Mouse (Mus musculus): ENCODE measurements at regions not wholly inside any gene's neighbourhood (a gene's known extent, or its start where the extent isn't known, plus 50 kb on each side); places are given as distances from the start of the nearest gene placed in this dataset.

GRCm38 (mm10) chr2:159134042-159134441, 339.4 kb downstream of the Dhx35 start:
- no peak for DNase-seq (ENCODE audit: low read depth, low spot score)
- TF ChIP-seq RCOR1 (IDR thresholded peaks at IDR 0.05; ENCODE audit: low read depth, low read length) = no peak
- no peak for TF ChIP-seq ELF1 (IDR thresholded peaks at IDR 0.05; ENCODE audit: low read depth, low read length)
- no peak for TF ChIP-seq CHD2 (IDR thresholded peaks at IDR 0.05; ENCODE audit: low read length)
- TF ChIP-seq GABPA (IDR thresholded peaks at IDR 0.05; ENCODE audit: low read depth, low read length) = no peak
- no peak for TF ChIP-seq MAX (IDR thresholded peaks at IDR 0.05; ENCODE audit: low read length)
- TF ChIP-seq USF2 (IDR thresholded peaks at IDR 0.05; ENCODE audit: borderline replicate concordance in 1 of 2, insufficient read depth in 1 of 2, low read depth in 1 of 2, low read length in 2 of 2) = no peak
- no peak for TF ChIP-seq ZC3H11A (IDR thresholded peaks at IDR 0.05; ENCODE audit: low read depth, low read length)
- no peak for TF ChIP-seq MYB (IDR thresholded peaks at IDR 0.05; ENCODE audit: low read depth, low read length)
- TF ChIP-seq CTCF (IDR thresholded peaks at IDR 0.05 in 2 of 3, conservative IDR thresholded peaks at IDR 0.05 in 1 of 3; ENCODE audit: control insufficient read depth in 1 of 3, insufficient read depth in 1 of 3, low read depth in 2 of 3, low read length in 3 of 3, poor library complexity in 1 of 3, severe bottlenecking in 1 of 3) = no peak
- no peak for TF ChIP-seq TBP (IDR thresholded peaks at IDR 0.05; ENCODE audit: low read depth, low read length)
- no peak for TF ChIP-seq ZKSCAN1 (IDR thresholded peaks at IDR 0.05; ENCODE audit: low read depth, low read length)
- no peak for TF ChIP-seq ETS1 (IDR thresholded peaks at IDR 0.05; ENCODE audit: low read depth, low read length)
- no peak for TF ChIP-seq POLR2AphosphoS5 (IDR thresholded peaks at IDR 0.05; ENCODE audit: borderline replicate concordance, low read depth, low read length)
- no peak for TF ChIP-seq TAL1 (IDR thresholded peaks at IDR 0.05; ENCODE audit: low read length)
- no peak for TF ChIP-seq RAD21 (IDR thresholded peaks at IDR 0.05; ENCODE audit: low read depth, low read length)
- no peak for TF ChIP-seq KAT2A (conservative IDR thresholded peaks at IDR 0.05; ENCODE audit: low read depth, low read length)
- no peak for TF ChIP-seq MAFK (IDR thresholded peaks at IDR 0.05; ENCODE audit: borderline replicate concordance, low read depth, low read length)
- TF ChIP-seq NRF1 (IDR thresholded peaks at IDR 0.05; ENCODE audit: insufficient read depth, low read depth, low read length, poor library complexity, severe bottlenecking) = no peak
- no peak for TF ChIP-seq SIN3A (IDR thresholded peaks at IDR 0.05; ENCODE audit: low read length)
- no peaks in the 10 kb centered on the region for H3K4me1 ChIP-seq (ENCODE audit: control insufficient read depth in 1 of 2, insufficient read depth in 2 of 2, low read length in 2 of 2)
- no peaks in the 10 kb centered on the region for H3K9me3 ChIP-seq (replicated peaks; ENCODE audit: insufficient read depth, low read length)
- no peaks in the 10 kb centered on the region for H3K27me3 ChIP-seq (ENCODE audit: control insufficient read depth in 1 of 2, insufficient read depth in 2 of 2, low read length in 2 of 2)
- H3K79me2 ChIP-seq (ENCODE audit: control insufficient read depth, insufficient read depth, low read length, poor library complexity) = no peaks in the 10 kb centered on the region
- H3K4me3 ChIP-seq (ENCODE audit: control insufficient read depth in 1 of 2, insufficient read depth in 1 of 2, low read depth in 2 of 2, low read length in 2 of 2) = no peak overlapping the region
- no peak overlapping the region for H3K9ac ChIP-seq (ENCODE audit: control insufficient read depth, low read depth, low read length, poor library complexity, severe bottlenecking)
- H3K27ac ChIP-seq (ENCODE audit: control insufficient read depth, low read depth, low read length) = no peak overlapping the region
- no peaks in the 10 kb centered on the region for H3K36me3 ChIP-seq (ENCODE audit: control insufficient read depth in 1 of 2, insufficient read depth in 2 of 2, low read length in 2 of 2)

- TF ChIP-seq MYC (IDR thresholded peaks at IDR 0.05; ENCODE audit: low read depth, low read length) = no peak
- no peak for TF ChIP-seq USF2 (IDR thresholded peaks at IDR 0.05; ENCODE audit: borderline replicate concordance in 1 of 2, insufficient read depth in 1 of 2, low read depth in 1 of 2, low read length in 2 of 2)
- no peak for TF ChIP-seq MXI1 (IDR thresholded peaks at IDR 0.05; ENCODE audit: low read depth, low read length)
- TF ChIP-seq POLR2AphosphoS5 (IDR thresholded peaks at IDR 0.05; ENCODE audit: borderline replicate concordance, low read depth, low read length) = no peak
- no peak for TF ChIP-seq MYB (IDR thresholded peaks at IDR 0.05; ENCODE audit: low read depth, low read length)
- TF ChIP-seq JUND (IDR thresholded peaks at IDR 0.05; ENCODE audit: low read depth, low read length) = no peak
- TF ChIP-seq CHD2 (IDR thresholded peaks at IDR 0.05; ENCODE audit: low read length) = no peak
- TF ChIP-seq CTCF (IDR thresholded peaks at IDR 0.05 in 2 of 3, conservative IDR thresholded peaks at IDR 0.05 in 1 of 3; ENCODE audit: control insufficient read depth in 1 of 3, insufficient read depth in 1 of 3, low read depth in 2 of 3, low read length in 3 of 3, poor library complexity in 1 of 3, severe bottlenecking in 1 of 3) = no peak
- TF ChIP-seq GABPA (IDR thresholded peaks at IDR 0.05; ENCODE audit: low read depth, low read length) = no peak
- TF ChIP-seq HCFC1 (IDR thresholded peaks at IDR 0.05; ENCODE audit: low read depth, low read length) = no peak
- TF ChIP-seq KAT2A (conservative IDR thresholded peaks at IDR 0.05; ENCODE audit: low read depth, low read length) = no peak
- no peak for TF ChIP-seq ETS1 (IDR thresholded peaks at IDR 0.05; ENCODE audit: low read depth, low read length)
- no peak for TF ChIP-seq SMC3 (IDR thresholded peaks at IDR 0.05; ENCODE audit: low read depth, low read length)
- H3K27ac ChIP-seq (ENCODE audit: control insufficient read depth, low read depth, low read length) = no peak overlapping the region
- no peaks in the 10 kb centered on the region for H3K79me2 ChIP-seq (ENCODE audit: control insufficient read depth, insufficient read depth, low read length, poor library complexity)
- no peaks in the 10 kb centered on the region for H3K27me3 ChIP-seq (ENCODE audit: control insufficient read depth in 1 of 2, insufficient read depth in 2 of 2, low read length in 2 of 2)
- no peaks in the 10 kb centered on the region for H3K36me3 ChIP-seq (ENCODE audit: control insufficient read depth in 1 of 2, insufficient read depth in 2 of 2, low read length in 2 of 2)
- DNase-seq (ENCODE audit: low read depth, low spot score) = no peak
- no peaks in the 10 kb centered on the region for H3K4me1 ChIP-seq (ENCODE audit: control insufficient read depth in 1 of 2, insufficient read depth in 2 of 2, low read length in 2 of 2)
- no peak overlapping the region for H3K4me3 ChIP-seq (ENCODE audit: control insufficient read depth in 1 of 2, insufficient read depth in 1 of 2, low read depth in 2 of 2, low read length in 2 of 2)
- no peak overlapping the region for H3K9ac ChIP-seq (ENCODE audit: control insufficient read depth, low read depth, low read length, poor library complexity, severe bottlenecking)
- H3K9me3 ChIP-seq (replicated peaks; ENCODE audit: insufficient read depth, low read length) = no peaks in the 10 kb centered on the region
Measured at GRCm38 (mm10) chr2:159138603-159139002, 344.0 kb downstream of the Dhx35 start.
